Mouse (Mus musculus): ENCODE results near the gene 6820408C15Rik. TPM values are rescaled to one million over a fixed set of nuclear protein-coding genes. Genes with fewer than 3 reads are reported as not detected.
"Not testable (repeated sequence)": the region's sequence is repeated elsewhere in the genome, so short reads cannot be mapped to it uniquely, and the experiment has no call there.

6820408C15Rik gene
- total RNA-seq, 2 experiments from 2014 or later: 2.4 to 3.0 TPM

DNA sequence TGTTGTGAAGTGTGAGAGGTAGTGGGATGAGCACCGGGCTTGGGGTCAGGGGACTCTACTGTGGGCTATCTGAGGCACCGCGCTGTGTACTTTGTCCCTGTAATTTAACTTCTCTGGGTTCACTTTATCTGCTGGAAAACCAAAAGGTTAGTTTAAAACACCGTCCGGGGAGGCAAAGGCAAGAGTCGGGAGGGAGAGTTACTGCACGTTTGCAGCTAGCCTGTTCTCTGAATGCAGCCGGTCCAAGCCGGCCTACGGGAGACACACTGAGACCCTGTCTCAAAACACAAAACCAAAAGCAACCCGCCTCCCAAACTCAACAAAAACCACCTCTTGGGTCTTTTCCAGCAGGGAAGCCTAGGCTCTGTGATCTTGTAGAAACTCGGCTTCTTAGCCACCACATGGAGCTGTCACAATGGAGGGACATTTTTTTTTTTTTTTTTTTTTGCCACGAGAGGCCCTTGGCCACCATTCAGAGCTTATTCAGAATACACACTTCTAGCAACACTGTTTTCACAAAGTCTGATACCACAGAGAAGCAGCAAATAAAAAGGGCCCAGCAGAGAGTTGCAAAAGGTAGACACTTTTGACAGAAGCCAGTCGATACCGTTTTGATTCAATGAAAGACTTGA lies 2.7 kb upstream of the 6820408C15Rik start:
- Histone ChIP-seq H3K27ac (no peak overlapping the region), H3K4me3 (peak overlapping the region; percentile 71)
- DNase-seq (ENCODE audit: extremely low spot score in 1 of 2, low spot score in 2 of 2): no peak
- TF ChIP-seq CTCF (IDR thresholded peaks at IDR 0.05): no peak
- intact Hi-C loops (cut with DNase I): no loop called here

DNA sequence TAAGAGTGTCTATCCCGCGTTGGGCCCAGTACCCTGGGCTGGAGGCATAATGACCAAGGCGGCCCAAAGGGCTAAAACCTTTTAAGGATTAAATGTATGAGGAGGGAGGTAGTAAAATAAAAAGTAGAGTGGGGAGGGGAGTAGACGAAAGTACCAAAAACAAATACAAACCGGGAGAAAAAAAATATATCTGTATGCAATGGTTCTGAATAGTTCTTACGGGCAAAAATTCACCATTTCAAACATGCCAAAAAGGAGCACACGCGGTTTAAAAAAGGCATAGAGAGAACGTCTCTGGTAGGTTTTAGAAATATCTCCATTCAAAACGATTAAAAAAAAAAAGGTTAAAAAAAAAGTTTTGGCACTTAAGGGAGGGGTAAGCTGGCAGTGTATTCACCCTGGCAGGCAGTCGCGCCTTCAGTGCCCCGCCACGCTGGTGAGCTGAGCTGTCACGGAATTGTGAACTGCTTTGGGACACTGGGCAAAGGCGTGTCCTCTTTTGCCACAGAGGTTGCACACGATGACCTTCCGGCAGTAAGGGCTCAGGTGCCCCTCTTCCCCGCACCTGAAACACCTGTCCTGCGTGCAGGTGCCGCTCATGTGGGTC lies 2.1 kb upstream of the 6820408C15Rik start:
- H3K27ac ChIP-seq: peak overlapping the region; percentile 95
- H3K4me3 ChIP-seq: peak overlapping the region; percentile 71
- intact Hi-C loops (cut with DNase I): no loop called here
- DNase-seq (ENCODE audit: extremely low spot score in 1 of 2, low spot score in 2 of 2): no peak
- no peak for TF ChIP-seq CTCF (IDR thresholded peaks at IDR 0.05)

DNA sequence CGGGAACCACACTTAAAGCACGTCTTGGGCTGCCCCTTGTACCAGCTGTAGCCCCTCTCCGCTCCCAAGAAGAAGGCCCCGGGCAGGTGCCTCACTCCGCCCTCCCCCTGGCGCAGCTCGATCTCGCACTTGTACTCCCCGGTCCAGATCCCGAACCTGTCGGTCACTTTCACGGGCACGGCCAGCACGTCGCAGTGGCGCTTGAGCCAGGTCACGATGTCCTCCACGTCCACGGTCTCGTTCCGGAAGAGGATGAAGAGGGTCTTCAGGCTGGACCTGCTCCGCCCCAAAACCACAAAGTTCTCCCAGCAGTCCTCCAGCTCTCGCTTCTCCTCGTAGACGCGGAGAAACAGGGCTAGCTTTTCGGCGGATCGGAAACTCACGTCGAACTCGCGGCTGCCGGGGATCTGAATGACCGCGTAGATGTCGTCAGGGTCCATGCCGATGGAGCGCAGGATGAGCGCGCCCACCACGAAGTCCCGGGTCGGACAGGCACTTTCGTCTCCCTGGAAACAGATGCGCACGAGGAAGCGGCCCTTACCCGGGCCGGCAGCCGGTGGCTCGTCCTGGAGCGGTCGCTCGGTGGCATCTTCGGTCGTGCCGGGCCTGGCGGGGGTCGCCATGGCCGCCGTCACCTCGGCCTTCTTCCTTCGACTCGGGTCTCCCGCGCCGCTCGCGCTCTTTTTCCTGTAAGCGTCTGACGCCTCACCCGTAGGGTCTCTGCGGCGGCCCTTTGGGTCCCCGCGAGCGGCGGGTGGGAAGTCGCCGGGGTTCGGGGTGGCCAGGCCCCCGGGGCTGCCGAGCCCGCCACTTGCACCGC lies 1.4 kb upstream of the 6820408C15Rik start:
- H3K4me3 ChIP-seq: peak overlapping the region; percentile 71
- TF ChIP-seq CTCF (IDR thresholded peaks at IDR 0.05): no peak
- DNase-seq (ENCODE audit: extremely low spot score in 1 of 2, low spot score in 2 of 2): peak in 1 of 2 experiments; percentile 35
- intact Hi-C loops (cut with DNase I): loop anchor here (1.0 kb wide), 1 partner anchor 17 kb away; no protein-coding TSS in a partner anchor
- H3K27ac ChIP-seq: peak overlapping the region; percentile 95

DNA sequence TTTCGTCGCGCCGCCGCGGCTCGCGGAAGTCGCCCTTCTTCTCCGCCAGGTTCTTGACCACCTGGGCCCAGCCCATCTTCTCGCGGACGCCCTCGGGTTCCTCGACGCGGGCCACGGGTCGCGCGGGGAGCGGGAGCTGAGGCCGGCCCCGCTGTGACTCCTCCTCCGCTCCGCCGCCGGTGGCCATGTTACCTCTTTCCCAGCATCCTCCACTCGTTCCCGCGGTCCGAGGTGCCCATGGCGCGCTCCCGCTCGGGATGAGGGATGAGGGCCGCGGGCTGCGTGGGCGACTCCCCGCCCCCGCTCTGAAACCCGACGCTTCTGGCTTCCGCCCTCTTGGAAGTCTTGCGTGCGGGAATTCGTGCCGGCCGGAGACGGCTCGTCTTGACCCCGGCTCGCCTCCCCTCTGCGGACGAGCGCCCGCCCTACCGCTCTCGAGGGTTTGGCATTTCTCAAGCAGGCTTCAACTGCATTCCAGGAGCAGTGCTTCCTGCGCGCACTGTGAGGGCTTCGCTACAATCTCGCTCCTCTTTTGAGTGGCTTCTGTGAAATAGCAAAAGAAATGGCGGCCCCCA lies 709 bp upstream of the 6820408C15Rik start, which contains the start of gene Zcchc3:
Zcchc3 (minus strand) TSS at position 437 of the 575 bp plus-strand sequence.
- H3K27ac ChIP-seq: peak within 1 kb of the TSS; percentile 95
- intact Hi-C loops (cut with DNase I): loop anchor here (1.0 kb wide), 1 partner anchor 17 kb away; no protein-coding TSS in a partner anchor
- TF ChIP-seq CTCF (IDR thresholded peaks at IDR 0.05): no peak

DNA sequence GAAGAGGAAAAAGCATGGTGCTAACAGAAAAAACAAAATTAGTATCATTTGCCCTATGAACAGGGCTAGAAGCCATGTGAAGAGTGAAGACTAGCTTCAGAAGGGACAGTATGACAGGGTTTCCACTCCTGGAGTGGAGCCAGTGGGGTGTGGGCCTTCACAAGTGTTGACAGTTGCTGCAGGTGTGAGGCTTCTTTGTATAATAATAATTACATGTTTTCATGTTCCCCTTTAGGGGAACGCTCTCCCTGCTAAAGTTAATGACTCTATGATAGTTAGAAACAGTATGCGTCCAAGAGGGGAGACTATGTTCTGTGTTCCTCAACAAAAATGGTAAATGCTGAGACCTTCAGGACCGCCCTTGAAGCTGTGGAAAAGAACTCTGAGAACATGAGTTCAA lies 399 bp downstream of the 6820408C15Rik start:
- DNase-seq (ENCODE audit: extremely low spot score in 1 of 2, low spot score in 2 of 2): no peak
- H3K4me3 ChIP-seq: no peak overlapping the region
- intact Hi-C loops (cut with DNase I): no loop called here
- no peak for TF ChIP-seq CTCF (IDR thresholded peaks at IDR 0.05)
- H3K27ac ChIP-seq: no peak overlapping the region

More for the DNA sequence above, 709 bp upstream of the 6820408C15Rik start, which contains the start of gene Zcchc3:
- peak within 1 kb of the TSS; percentile 71 for H3K4me3 ChIP-seq
- DNase-seq (ENCODE audit: extremely low spot score in 1 of 2, low spot score in 2 of 2): peak; percentile 86 to 87

DNA sequence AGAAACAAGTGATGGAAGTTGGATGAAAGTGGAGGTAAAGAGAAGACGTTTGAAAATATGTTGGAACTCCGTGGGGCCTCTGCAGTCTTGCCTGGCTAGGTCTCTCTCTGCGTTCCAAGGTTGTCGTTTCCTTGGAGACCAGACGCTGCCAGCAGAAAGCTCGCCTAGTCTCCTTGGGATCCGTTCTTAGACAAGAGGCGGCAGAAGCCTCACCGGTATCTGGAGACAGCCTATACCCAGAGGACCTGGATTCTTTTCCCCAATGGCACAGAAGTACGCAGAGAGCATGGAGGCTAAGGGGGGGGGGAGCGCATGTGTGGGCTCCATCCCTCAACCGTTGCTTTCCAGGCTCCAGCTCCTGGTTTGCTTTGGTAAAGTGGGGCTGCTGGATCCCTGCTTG lies 12.1 kb downstream of the 6820408C15Rik start:
- TF ChIP-seq CTCF (IDR thresholded peaks at IDR 0.05): no peak
- no peak overlapping the region for H3K27ac ChIP-seq
- H3K4me3 ChIP-seq: peak overlapping the region; percentile 23
- DNase-seq (ENCODE audit: extremely low spot score in 1 of 2, low spot score in 2 of 2): peak; percentile 33 to 56
- intact Hi-C loops (cut with DNase I): no loop called here

DNA sequence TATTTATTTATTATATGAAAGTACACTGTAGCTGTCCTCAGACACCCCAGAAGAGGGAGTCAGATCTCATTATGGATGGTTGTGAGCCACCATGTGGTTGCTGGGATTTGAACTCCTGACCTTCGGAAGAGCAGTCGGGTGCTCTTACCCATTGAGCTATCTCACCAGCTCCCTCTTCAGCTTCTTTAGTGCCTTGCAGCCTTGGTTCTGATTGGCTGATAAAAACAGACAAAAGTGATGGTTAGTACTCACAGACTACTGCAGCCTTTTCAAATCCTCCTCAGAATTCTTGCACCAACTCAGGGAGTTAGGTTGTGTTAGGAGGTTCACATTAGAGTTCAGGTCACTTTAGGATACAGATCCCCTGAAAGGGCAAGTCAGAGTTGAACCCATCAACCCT lies 13.1 kb downstream of the 6820408C15Rik start:
- TF ChIP-seq CTCF (IDR thresholded peaks at IDR 0.05): peak; percentile 15
- H3K27ac ChIP-seq; intact Hi-C loops (cut with DNase I); DNase-seq (ENCODE audit: extremely low spot score in 1 of 2, low spot score in 2 of 2); H3K4me3 ChIP-seq: not testable (repeated sequence)

DNA sequence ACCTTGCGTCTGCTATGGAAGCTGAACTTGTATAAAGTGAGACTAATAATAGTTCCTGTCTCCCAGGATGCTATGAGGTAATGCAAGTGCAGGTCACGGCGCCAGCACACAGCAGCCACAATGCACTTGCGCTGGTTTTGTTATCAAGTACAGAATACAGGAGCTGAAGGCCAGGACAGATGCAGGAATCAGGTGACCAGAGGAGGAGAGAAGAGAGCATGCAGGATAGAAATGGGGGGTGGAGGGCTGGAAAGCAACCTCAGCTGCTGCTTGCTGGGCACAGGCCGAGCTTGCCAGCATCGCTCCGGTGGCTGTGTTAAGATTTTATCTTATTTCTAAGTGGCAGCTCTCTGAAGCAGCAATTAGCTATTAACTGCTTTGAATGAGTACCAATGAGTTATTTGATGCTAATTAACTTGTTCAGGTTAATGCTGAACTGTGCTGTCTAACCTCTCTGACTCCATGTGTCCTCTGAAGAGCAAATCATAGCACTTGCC lies 21.1 kb downstream of the 6820408C15Rik start:
- Histone ChIP-seq H3K27ac (no peak overlapping the region), H3K4me3 (no peak overlapping the region)
- intact Hi-C loops (cut with DNase I): no loop called here
- no peak for TF ChIP-seq CTCF (IDR thresholded peaks at IDR 0.05)
- DNase-seq (ENCODE audit: extremely low spot score in 1 of 2, low spot score in 2 of 2): no peak

DNA sequence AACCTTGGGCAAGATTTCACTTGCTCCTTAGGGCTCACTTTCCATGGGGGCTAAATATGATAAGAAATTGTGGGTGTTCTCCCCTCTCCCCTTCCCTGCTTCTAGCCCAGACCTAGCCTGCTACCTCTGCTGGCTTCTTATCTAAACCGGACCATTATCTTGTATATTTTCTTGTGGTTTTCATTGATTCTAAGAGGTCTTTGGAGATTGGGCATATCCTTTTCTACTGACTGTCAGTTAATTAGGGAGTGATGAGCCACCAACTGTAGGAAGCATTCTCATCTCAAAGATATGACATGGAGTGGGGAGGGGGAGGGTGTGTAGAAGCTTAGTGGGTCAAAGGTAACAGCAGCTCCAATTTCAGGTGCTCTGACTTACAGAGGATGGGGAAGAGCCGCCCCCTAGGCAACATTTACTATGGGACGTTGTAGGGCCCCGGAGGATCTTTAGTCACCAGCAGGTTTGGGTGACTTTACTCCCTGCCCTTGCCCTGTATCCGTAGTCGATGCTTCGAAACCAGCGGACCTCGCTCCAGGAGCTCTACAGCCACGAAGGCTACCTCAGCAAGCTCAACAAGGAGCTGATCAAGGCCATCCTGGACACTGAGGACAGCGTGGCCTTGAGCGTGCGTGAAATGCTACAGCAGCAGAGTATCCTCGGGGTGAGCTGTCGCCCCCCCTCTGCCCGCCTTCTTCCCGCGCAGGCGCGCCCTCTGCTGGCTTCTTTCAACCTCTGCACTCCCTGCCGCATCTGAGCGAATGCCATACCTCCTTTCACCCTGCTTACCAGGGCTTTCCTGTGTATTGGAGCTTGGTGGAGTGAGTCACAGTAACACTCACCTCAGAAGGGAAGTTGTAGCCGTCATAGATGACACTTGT lies 21.8 kb downstream of the 6820408C15Rik start:
- Histone ChIP-seq H3K27ac (peak overlapping the region; percentile 61; the same call in 1 of the 2 replicates), H3K4me3 (peak overlapping the region; percentile 37)
- DNase-seq (ENCODE audit: extremely low spot score in 1 of 2, low spot score in 2 of 2): peak; percentile 84 to 88
- intact Hi-C loops (cut with DNase I): loop anchor here (1.0 kb wide), 1 partner anchor 45 kb away; no protein-coding TSS in a partner anchor
- TF ChIP-seq CTCF (IDR thresholded peaks at IDR 0.05): no peak; the same call in none of the 2 replicates

DNA sequence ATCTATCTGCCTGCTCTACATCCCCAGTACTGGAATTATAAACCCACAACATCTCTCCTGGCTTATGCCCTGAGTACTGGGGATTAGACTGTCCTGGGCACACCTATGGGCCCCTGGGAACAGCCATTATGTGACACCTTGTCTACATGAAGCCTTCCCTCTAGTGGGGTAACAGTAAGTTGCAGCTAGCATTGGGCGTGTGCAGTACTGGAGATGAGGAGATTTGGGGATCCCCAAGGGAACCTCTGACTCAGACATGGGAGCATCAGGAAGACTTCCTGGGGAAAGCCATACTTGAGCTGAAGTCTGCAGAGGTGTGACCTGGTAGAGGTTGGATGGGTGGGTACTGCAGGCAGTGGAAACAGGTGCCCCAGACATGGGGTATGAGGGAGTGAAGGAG lies 23.6 kb downstream of the 6820408C15Rik start:
- Histone ChIP-seq H3K27ac (no peak overlapping the region), H3K4me3 (no peak overlapping the region)
- intact Hi-C loops (cut with DNase I): no loop called here
- TF ChIP-seq CTCF (IDR thresholded peaks at IDR 0.05): no peak; the same call in 1 of the 2 replicates
- DNase-seq (ENCODE audit: extremely low spot score in 1 of 2, low spot score in 2 of 2): no peak

All from left cerebral cortex, adult 2 months (tissue).